Mouse (Mus musculus) limb, embryonic 14.5 days (tissue): ENCODE measurements around the gene Actr1a. TPM values are rescaled to one million over a fixed set of nuclear protein-coding genes. Genes with fewer than 3 reads are reported as not detected.

Experiments
- ATAC-seq: fragments of 200-750 bp; cut with Nextera tagmentation; 2 replicates; pipeline ENCODE4 v1.8.0; 2017; ENCODE audit warnings: low read depth, moderate number of reproducible peaks, moderate TSS enrichment; ENCODE audit not compliant: low FRiP score
- DNase-seq: peaks from one replicate; pipeline ENCODE4 v3.0.0-alpha.2; 2015; ENCODE audit warnings: low spot score
- H3K27ac ChIP-seq: fragments of 300-500 bp; sonication (generic); replicated peaks from 2 replicates; pipeline ENCODE4 v1.5.1; 2014; ENCODE audit warnings: low read depth, mild to moderate bottlenecking, low read length, moderate library complexity, mixed read lengths
- H3K27me3 ChIP-seq: fragments of 300-500 bp; sonication (generic); 2 replicates; pipeline ENCODE4 v1.6.1; 2014; ENCODE audit warnings: low read length, mixed read lengths; ENCODE audit not compliant: control insufficient read depth, insufficient read depth
- H3K36me3 ChIP-seq: fragments of 300-500 bp; sonication (generic); 2 replicates; pipeline ENCODE4 v1.6.1; 2014; ENCODE audit warnings: mild to moderate bottlenecking, low read length, moderate library complexity, mixed read lengths; ENCODE audit not compliant: control insufficient read depth, insufficient read depth
- H3K4me1 ChIP-seq: fragments of 300-500 bp; sonication (generic); 2 replicates; pipeline ENCODE4 v1.6.1; 2014; ENCODE audit warnings: antibody characterized with exemption, low read length, mixed read lengths; ENCODE audit not compliant: control insufficient read depth, insufficient read depth
- H3K4me2 ChIP-seq: fragments of 300-500 bp; sonication (generic); replicated peaks from 2 replicates; pipeline ENCODE4 v1.6.1; 2014; ENCODE audit warnings: low read depth, mild to moderate bottlenecking, low read length, moderate library complexity; ENCODE audit not compliant: severe bottlenecking
- H3K4me3 ChIP-seq: fragments of 300-500 bp; sonication (generic); replicated peaks from 2 replicates; pipeline ENCODE4 v1.5.1; 2014; ENCODE audit warnings: low read length
- H3K9ac ChIP-seq: fragments of 300-500 bp; sonication (generic); 2 replicates; pipeline ENCODE4 v1.6.1; 2014; ENCODE audit warnings: mild to moderate bottlenecking, low read depth, low read length, moderate library complexity; ENCODE audit not compliant: severe bottlenecking
- H3K9me3 ChIP-seq: fragments of 300-500 bp; sonication (generic); 2 replicates; pipeline ENCODE4 v1.6.1; 2016; ENCODE audit warnings: low read length; ENCODE audit not compliant: control insufficient read depth
- POLR2A ChIP-seq: fragments of 200-500 bp; IDR thresholded peaks from 2 replicates; pipeline ENCODE4 v1.8.0; 2012; ENCODE audit warnings: inconsistent platforms, mild to moderate bottlenecking, moderate library complexity, borderline replicate concordance; ENCODE audit not compliant: insufficient read depth, insufficient read length; ENCODE audit errors: extremely low read depth
- WGBS: fragments of 180-500 bp; shearing (Covaris S2); extraction: QIAGEN DNeasy Blood & Tissue Kit; methylation state at CpG from one replicate; pipeline ENCODE4 v1.1.7; 2014; 5-methylcytosine and 5-hydroxymethylcytosine counted together
- polyA plus RNA-seq, 2 experiments: library from polyadenylated mRNA; depleted of rRNA in 1 of 2; stranded (reverse) in 1 of 2; unstranded in 1 of 2; fragments of >200 nt; fragmentation: Nextera tagmentation in 1 of 2; extraction: Ambion mirVana in 1 of 2; gene quantifications; 2 replicates each; pipeline versions ENCODE4 v1.2.1 to v1.2.3; 2012 to 2014

Actr1a gene
- polyA plus RNA-seq, 2 experiments: 96.2 to 152 TPM

DNA sequence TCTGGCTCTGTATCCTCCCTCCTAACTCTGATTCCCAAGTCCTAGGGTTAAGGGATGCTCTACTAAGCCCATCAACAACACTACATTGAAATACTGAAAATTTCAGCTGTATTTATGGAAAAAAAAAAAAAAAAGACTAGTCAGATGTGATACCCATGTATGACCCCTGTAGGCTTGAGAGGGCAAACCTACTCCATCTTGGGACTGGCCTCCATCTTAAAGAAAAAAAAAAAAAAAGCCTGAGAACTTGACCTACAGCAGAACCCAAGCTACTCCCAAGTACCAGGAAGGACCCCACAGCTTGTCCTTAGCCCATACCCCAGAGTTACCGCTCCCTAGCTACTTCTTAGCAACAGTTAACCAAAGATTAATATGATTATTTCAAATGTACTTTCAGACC is 48.4 kb downstream of the Actr1a start:
- 93% methylated on average over 1 of the region's 1 CpGs for WGBS
- Histone ChIP-seq H3K27ac (no peak overlapping the region), H3K4me3 (no peak overlapping the region), H3K9ac (no peak overlapping the region), H3K9me3 (no peaks in the 10 kb centered on the region), H3K4me1 (0 out of 2 replicates have a peak, but pooled peaks cover 7% of the 10 kb centered on the region), H3K4me2 (no peak overlapping the region), H3K27me3 (no peaks in the 10 kb centered on the region), H3K36me3 (no peaks in the 10 kb centered on the region)
- no peak for TF ChIP-seq POLR2A
- DNase-seq (no peak), ATAC-seq (no peak)

- Histone ChIP-seq H3K9ac (no peak overlapping the region), H3K27me3 (no peaks in the 10 kb centered on the region), H3K4me2 (no peak overlapping the region), H3K9me3 (no peaks in the 10 kb centered on the region), H3K4me3 (no peak overlapping the region), H3K27ac (no peak overlapping the region), H3K4me1 (0 out of 2 replicates have a peak, but pooled peaks cover 5% of the 10 kb centered on the region), H3K36me3 (no peaks in the 10 kb centered on the region)
- TF ChIP-seq POLR2A: no peak
- WGBS: 12% methylated on average over 7 of the region's 7 CpGs
- no peak for ATAC-seq
- no peak for DNase-seq
These were observed 50.7 kb downstream of the Actr1a start for GRCm38 (mm10) chr19:46344710-46345419.

DNA sequence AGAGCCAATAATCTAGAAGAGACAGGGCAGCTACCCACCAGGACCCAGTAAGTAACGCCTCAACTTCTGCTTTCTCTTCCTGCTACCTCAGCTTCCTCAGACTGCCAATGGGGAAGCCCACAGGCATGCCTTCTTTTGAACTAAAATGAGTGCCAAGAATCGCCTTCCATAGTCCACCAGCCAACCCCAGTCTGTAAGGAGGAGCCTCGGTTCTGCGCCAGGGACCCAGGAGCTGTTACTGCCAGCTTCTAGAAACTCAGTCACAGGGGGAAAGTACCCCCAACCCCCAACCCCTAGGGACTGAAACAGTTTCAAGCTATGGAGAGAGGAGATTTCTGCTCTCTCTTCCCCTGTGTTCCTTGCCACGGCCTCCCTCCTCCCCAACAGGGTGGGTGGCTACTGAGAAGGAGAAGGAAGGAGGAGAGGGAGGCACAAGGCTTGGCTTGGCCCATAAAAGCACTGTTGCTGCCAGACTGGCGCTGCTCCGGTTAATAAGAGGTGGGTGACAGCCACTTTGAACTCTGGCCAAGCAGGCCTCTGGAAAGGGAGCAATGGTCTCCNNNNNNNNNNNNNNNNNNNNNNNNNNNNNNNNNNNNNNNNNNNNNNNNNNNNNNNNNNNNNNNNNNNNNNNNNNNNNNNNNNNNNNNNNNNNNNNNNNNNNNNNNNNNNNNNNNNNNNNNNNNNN is 56.1 kb downstream of the Actr1a start:
- H3K4me1 ChIP-seq: peaks cover 12% of the 10 kb centered on the region; the same call in 1 of the 2 replicates
- H3K9me3 ChIP-seq: no peaks in the 10 kb centered on the region
- H3K4me2 ChIP-seq: peak overlapping the region; percentile 32
- 0 out of 2 replicates have a peak overlapping the region, but pooled peaks have one; percentile 6 for H3K9ac ChIP-seq
- 64% methylated on average over 7 of the region's 7 CpGs for WGBS
- peak overlapping the region; percentile 10; the same call in 1 of the 2 replicates for H3K27ac ChIP-seq
- H3K36me3 ChIP-seq: no peaks in the 10 kb centered on the region
- no peak overlapping the region for H3K4me3 ChIP-seq
- ATAC-seq: no peak
- TF ChIP-seq POLR2A: no peak
- no peaks in the 10 kb centered on the region for H3K27me3 ChIP-seq
- no peak for DNase-seq

- no peak overlapping the region for H3K9ac ChIP-seq
- DNase-seq (no peak), ATAC-seq (no peak)
- WGBS: 53% methylated on average over 6 of the region's 6 CpGs
- H3K4me1 ChIP-seq: peaks cover 12% of the 10 kb centered on the region; the same call in 1 of the 2 replicates
- no peaks in the 10 kb centered on the region for H3K9me3 ChIP-seq
- no peaks in the 10 kb centered on the region for H3K36me3 ChIP-seq
- no peak for TF ChIP-seq POLR2A
- peak overlapping the region; percentile 32 for H3K4me2 ChIP-seq
- H3K27ac ChIP-seq: 0 out of 2 replicates have a peak overlapping the region, but pooled peaks have one; percentile 10
- no peaks in the 10 kb centered on the region for H3K27me3 ChIP-seq
- peak overlapping the region; percentile 77 for H3K4me3 ChIP-seq
These were observed 56.6 kb downstream of the Actr1a start for GRCm38 (mm10) chr19:46338942-46339286.

DNA sequence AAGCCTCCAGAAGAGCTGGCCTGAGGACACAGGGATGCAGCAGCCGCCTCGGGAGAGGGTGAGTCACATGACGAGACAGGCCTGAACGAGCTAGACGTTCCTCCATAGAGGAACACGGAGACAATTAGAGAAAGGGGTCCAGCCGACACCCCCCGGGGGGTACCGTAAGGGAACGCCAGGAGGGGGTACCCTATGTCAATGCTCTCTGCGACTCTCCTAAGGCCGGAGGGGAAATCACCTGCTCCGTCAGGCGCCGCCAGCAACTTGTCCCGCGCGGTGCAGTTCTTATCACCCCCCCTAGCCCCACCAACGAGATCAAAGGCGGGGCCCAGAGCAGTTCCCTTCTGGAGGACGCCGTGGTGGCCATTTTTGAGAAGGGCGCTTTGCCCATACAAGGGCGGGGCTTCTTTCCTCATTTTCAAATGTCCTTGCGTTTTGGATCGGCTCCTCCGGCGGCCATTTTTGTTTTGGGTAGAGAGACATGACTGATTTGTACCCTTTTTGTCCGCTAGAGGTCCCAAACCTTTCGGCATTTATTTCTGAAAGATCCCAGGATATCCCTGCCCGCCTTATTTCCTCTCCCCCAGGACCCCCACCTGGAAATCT is 57.1 kb downstream of the Actr1a start, which contains the start of gene Cuedc2:
Gene Cuedc2, minus strand, starts transcription at position 372 of the 606 bp plus-strand sequence.
- no peaks in the 10 kb centered on the region for H3K36me3 ChIP-seq

More for the DNA sequence above, 57.1 kb downstream of the Actr1a start, which contains the start of gene Cuedc2:
- H3K9ac ChIP-seq: peak within 1 kb of the TSS; percentile 75
- H3K9me3 ChIP-seq: no peaks in the 10 kb centered on the region
- ATAC-seq (peak; percentile 94), DNase-seq (peak; percentile 97)
- TF ChIP-seq POLR2A: no peak
- H3K4me1 ChIP-seq: peaks cover 12% of the 10 kb centered on the region; the same call in 1 of the 2 replicates
- peak within 1 kb of the TSS; percentile 77 for H3K4me3 ChIP-seq
- 0 out of 2 replicates have a peak within 1 kb of the TSS, but pooled peaks have one; percentile 10 for H3K27ac ChIP-seq
- peak within 1 kb of the TSS; percentile 76 for H3K4me2 ChIP-seq
- WGBS: under 1% methylated on average over 24 of the region's 31 CpGs
- H3K27me3 ChIP-seq: no peaks in the 10 kb centered on the region
